Mouse (Mus musculus): ENCODE results near the gene Usp20.

- TF ChIP-seq CTCF (conservative IDR thresholded peaks at IDR 0.05; ENCODE audit: insufficient read depth, insufficient read length, low read depth, low read length) (no peak), POLR2A (IDR thresholded peaks at IDR 0.05; ENCODE audit: low read depth, low read length) (no peak)
Observed at GRCm38 (mm10) chr2:30937731-30938130, 44.3 kb upstream of the Usp20 start.

Data from kidney, adult 2 months (tissue).